Mouse (Mus musculus): ENCODE measurements at regions not wholly inside any gene's neighbourhood (a gene's known extent, or its start where the extent isn't known, plus 50 kb on each side); places are given as distances from the start of the nearest gene placed in this dataset.

GRCm38 (mm10) chr10:39273426-39273825, 95.2 kb upstream of the Fyn start:
- TF ChIP-seq CTCF (IDR thresholded peaks at IDR 0.05 in 2 of 3, conservative IDR thresholded peaks at IDR 0.05 in 1 of 3; ENCODE audit: control insufficient read depth in 1 of 3, insufficient read depth in 1 of 3, low read depth in 2 of 3, low read length in 3 of 3, poor library complexity in 1 of 3, severe bottlenecking in 1 of 3) (no peak), POLR2AphosphoS5 (IDR thresholded peaks at IDR 0.05; ENCODE audit: borderline replicate concordance, low read depth, low read length) (no peak), MYB (IDR thresholded peaks at IDR 0.05; ENCODE audit: low read depth, low read length) (no peak), ELF1 (IDR thresholded peaks at IDR 0.05; ENCODE audit: low read depth, low read length) (no peak), RCOR1 (IDR thresholded peaks at IDR 0.05; ENCODE audit: low read depth, low read length) (no peak), CHD2 (IDR thresholded peaks at IDR 0.05; ENCODE audit: low read length) (no peak), TAL1 (IDR thresholded peaks at IDR 0.05; ENCODE audit: low read length) (no peak), KAT2A (conservative IDR thresholded peaks at IDR 0.05; ENCODE audit: low read depth, low read length) (no peak), NELFE (IDR thresholded peaks at IDR 0.05; ENCODE audit: low read depth, low read length) (no peak), ZKSCAN1 (IDR thresholded peaks at IDR 0.05; ENCODE audit: low read depth, low read length) (no peak), TBP (IDR thresholded peaks at IDR 0.05; ENCODE audit: low read depth, low read length) (no peak), SIN3A (IDR thresholded peaks at IDR 0.05; ENCODE audit: low read length) (no peak), SMC3 (IDR thresholded peaks at IDR 0.05; ENCODE audit: low read depth, low read length) (no peak), HCFC1 (IDR thresholded peaks at IDR 0.05; ENCODE audit: low read depth, low read length) (no peak), EP300 (IDR thresholded peaks at IDR 0.05; ENCODE audit: low read depth in 1 of 2, low read length in 2 of 2) (no peak)
- DNase-seq (ENCODE audit: low read depth, low spot score), result no peak
- H3K9ac ChIP-seq (ENCODE audit: control insufficient read depth, low read depth, low read length, poor library complexity, severe bottlenecking), result no peak overlapping the region
- H3K4me3 ChIP-seq (ENCODE audit: control insufficient read depth in 1 of 2, insufficient read depth in 1 of 2, low read depth in 2 of 2, low read length in 2 of 2), result no peak overlapping the region
- no peaks in the 10 kb centered on the region for H3K4me1 ChIP-seq (ENCODE audit: control insufficient read depth in 1 of 2, insufficient read depth in 2 of 2, low read length in 2 of 2)
- no peak overlapping the region for H3K27ac ChIP-seq (ENCODE audit: control insufficient read depth, low read depth, low read length)
- no peaks in the 10 kb centered on the region for H3K9me3 ChIP-seq (replicated peaks; ENCODE audit: insufficient read depth, low read length)
- no peaks in the 10 kb centered on the region for H3K27me3 ChIP-seq (ENCODE audit: control insufficient read depth in 1 of 2, insufficient read depth in 2 of 2, low read length in 2 of 2)
- no peaks in the 10 kb centered on the region for H3K79me2 ChIP-seq (ENCODE audit: control insufficient read depth, insufficient read depth, low read length, poor library complexity)
- H3K36me3 ChIP-seq (ENCODE audit: control insufficient read depth in 1 of 2, insufficient read depth in 2 of 2, low read length in 2 of 2), result no peaks in the 10 kb centered on the region

GRCm38 (mm10) chr10:39272387-39272949, 96.2 kb upstream of the Fyn start:
- no peak overlapping the region for H3K27ac ChIP-seq (ENCODE audit: control insufficient read depth, low read depth, low read length)
- no peaks in the 10 kb centered on the region for H3K9me3 ChIP-seq (replicated peaks; ENCODE audit: insufficient read depth, low read length)
- no peaks in the 10 kb centered on the region for H3K36me3 ChIP-seq (ENCODE audit: control insufficient read depth in 1 of 2, insufficient read depth in 2 of 2, low read length in 2 of 2)
- TF ChIP-seq E2F4 (IDR thresholded peaks at IDR 0.05; ENCODE audit: borderline replicate concordance, low read depth, low read length) (no peak), GABPA (IDR thresholded peaks at IDR 0.05; ENCODE audit: low read depth, low read length) (no peak)
- no peak overlapping the region for H3K9ac ChIP-seq (ENCODE audit: control insufficient read depth, low read depth, low read length, poor library complexity, severe bottlenecking)
- no peaks in the 10 kb centered on the region for H3K4me1 ChIP-seq (ENCODE audit: control insufficient read depth in 1 of 2, insufficient read depth in 2 of 2, low read length in 2 of 2)
- H3K27me3 ChIP-seq (ENCODE audit: control insufficient read depth in 1 of 2, insufficient read depth in 2 of 2, low read length in 2 of 2), result no peaks in the 10 kb centered on the region
- no peak overlapping the region for H3K4me3 ChIP-seq (ENCODE audit: control insufficient read depth in 1 of 2, insufficient read depth in 1 of 2, low read depth in 2 of 2, low read length in 2 of 2)
- no peak for DNase-seq (ENCODE audit: low read depth, low spot score)
- no peaks in the 10 kb centered on the region for H3K79me2 ChIP-seq (ENCODE audit: control insufficient read depth, insufficient read depth, low read length, poor library complexity)

All from MEL (cell line).